Mouse (Mus musculus) heart, postnatal 14 days (tissue): ENCODE measurements around the gene St6gal1. TPM values are rescaled to one million over a fixed set of nuclear protein-coding genes. Genes with fewer than 3 reads are reported as not detected.

ENCODE experiments used
- DNase-seq, 2 experiments: peaks; one replicate each; pipeline ENCODE4 v3.0.0; 2021 to 2022
- intact Hi-C: fragments of 180-260 bp; cut with DNase I; formaldehyde crosslinking; loops from one replicate; pipeline ENCODE4 v1.15.1; 2025
- total RNA-seq, 2 experiments: library from RNA; stranded (reverse); gene quantifications; 2 replicates each; pipeline ENCODE4 v1.2.3; 2021

Gene St6gal1
- total RNA-seq, 2 experiments from 2014 or later = 12.4 to 13.3 TPM

DNA sequence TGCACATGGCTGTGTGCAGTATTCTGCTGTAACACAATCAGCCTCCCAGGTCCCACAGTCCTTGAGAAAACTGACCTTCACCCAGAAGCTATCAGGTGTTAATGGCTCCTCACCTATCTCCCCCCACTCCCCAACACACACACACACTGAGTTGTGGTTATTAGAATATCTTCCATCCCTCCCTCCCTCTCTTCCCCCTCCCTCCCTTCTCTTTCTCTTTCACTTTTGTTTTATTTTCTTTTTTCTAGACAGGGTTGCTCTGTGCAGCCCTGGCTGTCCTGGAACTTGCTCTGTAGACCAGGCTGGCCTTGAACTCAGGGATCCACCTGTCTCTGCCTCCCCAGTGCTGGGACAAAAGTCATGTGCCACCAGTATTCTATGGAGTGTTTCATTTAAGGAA lies 97.9 kb downstream of the St6gal1 start:
- intact Hi-C loops = no loop called here
- DNase-seq = no peak

DNA sequence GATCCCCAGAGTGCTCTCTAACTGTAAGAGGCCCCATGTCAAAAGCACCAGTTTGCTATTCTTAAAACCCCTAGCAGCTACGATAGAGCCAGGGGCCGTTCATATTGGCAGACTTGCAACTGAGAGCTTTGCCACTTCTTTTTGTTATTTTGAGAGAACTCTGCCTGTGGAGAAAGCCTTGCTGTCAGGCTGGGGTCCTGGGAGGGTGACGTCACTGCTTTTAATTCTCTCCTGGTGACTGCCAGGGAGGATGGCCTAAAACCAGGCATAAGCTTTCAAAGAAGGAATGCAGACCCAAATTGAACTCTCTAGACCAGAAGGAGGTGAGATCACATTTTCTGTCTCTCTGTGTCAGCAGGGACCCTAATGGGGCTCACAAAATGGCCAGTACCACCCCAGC lies 99.4 kb downstream of the St6gal1 start:
- intact Hi-C loops = no loop called here
- DNase-seq = no peak

DNA sequence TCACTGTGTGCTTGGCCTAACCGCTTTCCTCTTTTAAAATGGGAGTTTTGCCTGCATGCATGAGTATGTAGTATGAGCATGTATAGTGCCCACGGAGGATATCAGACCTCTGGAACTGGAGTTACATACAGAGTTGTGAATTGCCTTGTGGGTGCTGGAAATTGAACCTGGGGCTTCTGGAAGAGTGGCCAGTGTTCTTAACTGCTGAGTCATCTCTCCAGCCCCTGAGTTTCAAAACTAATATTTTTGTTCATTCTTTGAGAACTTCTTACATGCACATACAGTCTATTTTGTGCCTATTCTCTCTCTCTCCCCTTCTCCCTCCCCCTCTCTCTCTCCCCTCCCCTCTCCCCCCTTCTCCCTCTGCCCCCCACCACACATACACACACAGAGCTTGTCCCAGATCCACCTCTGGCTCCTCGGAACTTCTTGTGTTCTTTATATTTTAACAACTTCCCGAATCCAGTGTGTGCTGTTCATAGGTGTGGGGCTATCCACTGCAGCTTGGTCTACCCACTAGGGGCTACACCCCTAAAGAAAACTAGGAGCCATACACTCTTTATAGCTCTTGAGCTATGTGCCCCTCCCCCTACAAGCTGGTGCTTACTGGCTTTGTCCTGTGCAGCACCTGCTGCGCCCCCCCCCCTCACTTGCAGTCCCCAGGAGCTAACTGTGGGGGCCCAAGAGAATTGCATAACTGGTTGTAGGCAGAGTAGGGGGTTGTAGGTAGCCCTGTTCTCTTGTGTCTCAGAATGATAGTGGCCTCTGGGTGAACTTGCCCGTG lies 100.5 kb downstream of the St6gal1 start:
- DNase-seq = no peak
- intact Hi-C loops = no loop called here

DNA sequence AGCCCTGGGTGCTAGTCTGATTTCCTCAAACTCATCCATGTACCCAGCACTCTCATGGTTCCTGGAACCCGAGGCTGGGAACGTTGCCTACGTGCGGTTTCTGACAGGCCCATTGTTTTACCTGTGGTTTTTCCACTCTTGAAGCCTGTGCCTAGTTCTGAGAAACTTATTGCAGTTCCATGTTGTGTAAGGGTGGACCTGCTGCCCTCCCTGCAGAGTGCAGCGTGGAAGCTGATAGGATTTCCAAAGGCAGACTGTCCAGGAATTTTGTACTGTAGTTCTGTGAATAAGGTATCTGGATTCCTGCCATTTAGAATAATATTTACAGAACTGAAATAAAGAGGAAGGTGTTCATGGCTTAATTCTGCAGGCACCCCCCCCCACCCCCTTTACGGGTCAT lies 102.1 kb downstream of the St6gal1 start:
- intact Hi-C loops = no loop called here
- DNase-seq = no peak

DNA sequence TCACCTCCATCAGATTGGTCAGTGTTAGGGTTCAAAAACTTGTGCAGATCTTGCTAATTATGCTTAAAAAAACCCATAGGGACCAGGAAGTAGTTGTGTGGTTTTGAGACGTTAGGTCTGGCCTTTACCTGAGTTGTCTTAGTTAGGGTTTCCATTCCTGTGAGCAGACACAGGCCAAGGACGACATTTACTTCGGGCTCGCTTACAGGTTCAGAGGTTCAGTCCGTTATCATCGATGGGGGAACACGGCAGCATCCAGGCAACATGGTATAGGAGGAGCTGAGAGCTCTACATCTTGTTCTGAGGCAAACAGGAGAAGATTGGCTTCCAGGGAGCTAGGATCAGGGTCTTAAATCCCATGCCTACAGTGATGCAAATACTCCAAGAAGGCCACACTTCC lies 102.7 kb downstream of the St6gal1 start:
- intact Hi-C loops = no loop called here

DNA sequence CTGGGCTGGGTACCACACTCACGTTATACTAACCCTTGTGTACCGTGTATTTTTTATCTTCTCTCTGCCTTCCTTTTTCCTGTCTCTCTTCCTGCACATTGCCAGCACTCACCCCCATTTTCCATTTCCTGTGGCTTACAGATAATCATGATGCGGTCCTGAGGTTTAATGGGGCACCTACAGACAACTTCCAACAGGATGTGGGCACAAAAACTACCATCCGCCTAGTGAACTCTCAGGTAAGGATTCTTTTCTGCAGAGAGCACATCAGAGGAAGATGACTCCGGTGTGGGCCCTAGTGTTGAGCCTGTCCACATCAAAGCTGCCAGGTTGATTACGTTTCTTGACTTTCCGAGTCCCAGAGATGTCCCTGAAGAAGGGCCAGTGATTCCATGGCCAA lies 103.7 kb downstream of the St6gal1 start:
- no peak for DNase-seq
- intact Hi-C loops = no loop called here

More for the DNA sequence above, 102.7 kb downstream of the St6gal1 start:
- DNase-seq = no peak

DNA sequence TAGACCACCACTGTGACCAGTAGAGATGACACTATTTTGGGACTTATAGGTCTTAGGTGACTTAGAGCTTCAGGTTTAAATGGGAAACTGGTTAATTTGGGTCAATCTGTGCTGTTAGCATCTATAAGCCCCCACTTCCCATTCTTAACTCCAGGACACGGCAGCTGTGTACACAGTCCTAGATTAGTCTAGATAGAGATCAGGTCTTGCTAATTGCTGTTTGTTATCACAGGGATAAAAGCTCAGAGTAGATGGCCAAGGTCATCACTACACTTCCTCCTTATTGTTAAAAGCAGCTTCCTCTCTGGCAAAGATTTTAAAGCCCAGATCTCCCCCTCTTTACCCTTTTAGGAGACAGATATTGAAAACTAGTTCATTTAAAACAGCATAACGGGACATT lies 107.6 kb downstream of the St6gal1 start:
- intact Hi-C loops = no loop called here
- no peak for DNase-seq

DNA sequence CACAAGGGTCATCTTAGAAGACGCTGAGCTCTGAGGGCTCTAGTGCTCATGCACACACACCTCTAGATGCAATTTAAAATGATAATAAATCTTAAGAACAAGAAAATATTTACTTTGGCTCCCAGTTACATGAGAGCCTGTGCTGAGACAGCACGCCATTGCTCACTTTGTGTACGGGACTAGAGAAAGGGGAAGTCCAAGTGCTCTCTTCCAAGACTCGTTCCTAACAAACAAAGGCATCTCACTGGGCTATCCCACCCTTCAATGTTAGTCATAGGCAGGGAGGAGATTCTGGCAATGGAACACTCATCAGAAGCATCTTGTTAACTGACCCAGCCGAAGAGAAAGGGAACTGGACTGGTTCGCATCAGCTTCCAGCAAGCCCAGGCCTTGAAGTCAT lies 108.1 kb downstream of the St6gal1 start:
- intact Hi-C loops = no loop called here
- no peak for DNase-seq

DNA sequence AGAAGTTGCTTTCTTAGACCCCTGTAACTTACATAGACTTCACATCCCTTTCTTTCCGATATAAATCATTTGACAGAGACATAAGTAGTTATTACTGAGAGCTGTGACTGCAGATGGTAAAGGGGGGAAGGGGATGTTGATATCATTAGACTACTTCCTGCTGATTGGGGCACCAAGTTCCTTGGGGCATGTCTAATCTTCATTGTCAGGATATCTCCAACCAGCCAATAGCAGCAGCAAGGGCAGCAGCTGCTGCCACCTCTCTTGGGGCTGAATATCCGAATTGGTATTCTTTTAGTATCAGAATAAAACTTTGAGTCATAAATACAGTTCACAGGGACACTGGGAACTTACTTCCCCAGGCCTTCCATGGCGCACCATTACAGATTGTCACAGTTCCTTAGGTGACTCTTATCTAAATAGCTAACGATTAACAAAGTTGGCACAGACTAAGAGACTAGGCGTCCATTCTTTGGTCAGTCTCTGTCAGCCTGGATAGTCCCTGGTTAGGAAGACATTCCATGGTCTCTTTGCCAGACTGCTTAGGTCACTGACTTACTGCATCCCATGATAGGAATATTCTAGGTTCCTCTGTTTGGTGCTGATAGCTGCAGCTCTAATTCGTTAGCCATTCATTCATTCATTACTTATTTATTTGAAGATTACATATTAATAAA lies 109.5 kb downstream of the St6gal1 start:
- DNase-seq = no peak
- intact Hi-C loops = no loop called here

DNA sequence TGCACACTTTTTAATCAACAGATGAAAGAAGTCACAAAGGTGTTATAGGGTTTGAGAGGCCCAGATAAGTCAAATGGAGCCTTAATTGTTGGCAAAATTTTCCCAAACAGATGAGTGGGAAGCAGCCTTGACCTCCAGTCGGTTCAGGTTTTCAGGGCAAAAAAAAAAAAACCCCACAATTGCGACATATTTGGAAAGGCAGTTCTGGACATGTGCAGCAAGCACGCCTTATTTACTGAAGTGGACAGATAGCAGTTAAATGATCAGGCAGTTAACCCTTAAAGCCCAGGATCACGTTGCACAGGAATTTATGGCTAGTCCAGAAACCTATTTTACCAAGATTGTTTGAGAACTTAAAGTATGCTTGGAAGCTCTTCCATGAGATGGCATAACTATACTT lies 112.8 kb downstream of the St6gal1 start:
- intact Hi-C loops = no loop called here
- no peak for DNase-seq

DNA sequence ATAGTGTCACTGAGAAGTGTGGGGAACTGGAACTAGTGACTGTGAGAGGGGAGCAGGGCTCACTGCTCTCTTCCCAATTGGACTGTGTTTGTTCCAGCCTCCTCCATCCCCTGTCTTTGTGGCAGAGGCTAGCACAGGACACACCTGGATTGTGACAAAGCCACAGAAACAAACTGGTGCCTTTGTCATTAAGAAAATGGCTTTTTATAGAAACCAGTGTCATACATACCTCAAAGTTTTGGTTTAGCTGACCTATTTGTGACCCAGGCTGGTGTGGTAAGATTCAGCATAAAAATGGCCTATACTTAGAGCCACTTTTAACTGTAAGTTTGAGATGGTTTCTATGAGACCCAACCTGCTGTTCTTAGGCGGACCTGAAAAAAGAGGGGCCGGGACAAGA lies 116.7 kb downstream of the St6gal1 start:
- no peak for DNase-seq
- intact Hi-C loops = no loop called here

DNA sequence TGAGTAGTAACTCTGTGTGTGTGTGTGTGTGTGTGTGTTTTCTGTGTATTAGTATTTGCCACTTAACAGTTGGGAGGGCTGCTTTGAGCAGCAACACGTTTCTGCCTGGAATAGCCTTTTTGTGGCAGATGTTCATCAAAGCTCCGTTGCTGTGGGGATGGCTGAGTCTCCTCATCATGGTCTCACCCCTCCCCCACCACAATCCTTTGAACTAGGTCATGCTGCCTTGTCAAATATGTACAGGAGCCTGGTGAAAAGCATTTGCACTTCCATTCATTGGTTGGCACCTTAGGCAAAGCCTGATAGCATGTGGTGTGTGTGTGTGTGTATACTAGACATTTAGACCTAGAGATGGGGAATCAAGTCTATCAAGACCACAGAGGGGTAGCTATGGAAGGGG lies 126.3 kb downstream of the St6gal1 start:
- intact Hi-C loops = no loop called here

DNA sequence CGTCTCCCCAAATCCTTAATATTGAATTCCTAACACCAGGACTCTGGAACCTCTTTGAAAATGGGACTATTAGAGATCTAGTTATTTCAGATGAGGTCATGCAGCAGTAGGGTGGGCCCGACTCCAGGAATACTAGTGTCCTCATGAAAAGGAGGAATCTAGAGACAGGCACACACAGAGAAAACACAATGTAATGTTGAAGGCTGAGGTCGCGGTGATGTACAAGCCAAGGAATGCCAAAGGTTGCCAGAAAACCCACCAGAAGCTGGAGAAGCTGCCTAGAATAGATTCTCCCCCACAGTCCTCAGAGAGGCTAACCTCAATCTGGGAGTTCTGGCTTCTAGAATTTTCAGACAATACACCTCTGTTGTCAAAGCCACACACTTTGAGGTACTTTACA lies 136.5 kb downstream of the St6gal1 start:
- DNase-seq = peak in 1 of 2 experiments; percentile 45
- intact Hi-C loops = no loop called here

More for the DNA sequence above, 126.3 kb downstream of the St6gal1 start:
- no peak for DNase-seq

DNA sequence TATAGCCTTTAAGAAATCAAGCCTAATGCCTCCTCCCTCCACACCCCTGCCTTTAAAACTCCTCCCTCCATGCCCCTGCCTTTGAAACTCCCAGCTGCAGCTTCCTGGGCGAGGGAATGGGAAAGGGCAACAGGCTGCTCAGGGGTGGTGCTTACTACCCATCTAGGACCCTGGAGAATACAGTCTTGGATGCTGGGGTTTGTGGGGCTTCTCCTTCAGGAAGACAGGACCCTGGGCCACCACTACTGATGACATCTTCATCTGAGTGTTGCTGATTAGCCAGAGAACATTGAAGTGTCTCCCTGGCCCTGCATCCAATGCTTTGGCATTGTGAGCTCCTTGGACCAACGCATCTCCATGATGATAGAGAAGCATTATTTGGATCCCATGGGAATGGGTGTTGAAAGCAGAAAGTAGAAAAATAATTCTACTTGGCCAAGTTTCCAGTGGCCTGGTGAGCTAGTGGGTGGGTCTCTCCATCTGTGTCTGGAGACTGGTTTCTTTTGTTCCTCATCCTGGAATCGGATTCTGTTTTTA lies 137.0 kb downstream of the St6gal1 start:
- peak in 1 of 2 experiments; percentile 27 for DNase-seq
- intact Hi-C loops = no loop called here

DNA sequence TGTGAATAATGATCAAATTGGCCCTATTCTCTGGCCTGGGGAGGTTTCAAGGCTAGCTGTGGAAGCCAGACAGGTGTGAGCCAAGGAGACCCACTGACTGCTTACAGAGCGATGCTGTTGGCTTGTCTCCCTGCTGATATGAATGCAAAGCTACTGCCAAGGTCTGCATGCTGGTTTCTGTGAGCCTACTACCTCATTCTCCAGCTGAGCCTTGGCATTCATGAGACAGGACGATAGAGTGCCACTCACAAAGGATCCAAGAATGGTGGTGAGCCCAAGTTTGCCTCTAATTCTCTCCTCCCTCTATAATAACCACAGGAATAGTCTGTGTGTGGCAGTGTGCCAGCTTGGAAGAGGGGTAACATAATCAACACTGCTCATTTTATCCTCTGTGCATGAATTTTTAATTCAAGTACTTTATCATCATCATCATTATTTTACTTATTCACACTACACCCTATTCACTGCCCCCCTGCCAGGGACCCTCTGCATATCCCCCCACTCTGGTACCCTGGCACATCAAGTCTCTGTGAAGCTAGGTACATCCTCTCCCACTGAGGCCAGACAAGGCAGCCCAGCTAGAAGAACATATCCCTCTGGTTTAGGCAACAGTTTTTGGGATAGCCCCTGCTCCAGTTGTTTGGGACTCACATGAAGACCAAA lies 139.9 kb downstream of the St6gal1 start:
- DNase-seq = no peak
- intact Hi-C loops = no loop called here

DNA sequence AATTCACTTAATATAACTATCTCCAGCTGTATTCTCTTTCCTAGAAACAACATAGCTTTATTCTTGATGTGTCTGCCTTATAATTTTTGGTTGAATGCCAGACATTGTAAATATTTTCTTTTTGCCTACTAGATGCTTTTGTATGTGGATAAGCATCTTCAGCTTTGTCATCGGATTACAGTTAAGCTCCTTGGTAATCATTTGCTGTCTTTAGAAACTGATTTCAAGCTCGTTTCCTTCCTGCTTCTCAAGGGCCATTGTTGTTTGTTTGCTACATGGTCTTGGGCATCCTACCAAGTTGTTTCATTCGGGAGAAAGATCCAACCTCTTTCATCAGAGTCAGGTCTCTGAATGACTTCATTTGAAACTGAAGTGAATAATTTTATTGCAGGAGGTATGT lies 144.6 kb downstream of the St6gal1 start:
- intact Hi-C loops = no loop called here
- no peak for DNase-seq

DNA sequence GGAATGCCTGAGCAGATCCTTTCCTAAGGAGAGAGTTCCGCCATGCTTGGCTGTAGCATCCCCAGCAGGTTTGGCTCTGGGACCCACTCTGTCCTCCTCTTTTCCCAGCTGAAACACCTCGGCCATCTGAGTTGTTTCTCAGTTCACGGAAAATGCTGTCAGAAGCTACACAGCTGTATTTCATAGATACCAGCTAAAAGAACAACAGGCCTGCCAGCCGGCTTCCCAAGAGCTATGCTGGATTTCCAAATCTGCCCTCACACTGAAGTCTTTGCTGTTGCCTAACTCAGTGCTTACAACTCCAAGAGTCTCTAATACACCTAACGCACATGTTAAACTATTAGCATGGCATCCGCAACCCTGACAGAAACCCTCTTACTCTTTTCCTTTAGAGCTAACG lies 146.2 kb downstream of the St6gal1 start:
- intact Hi-C loops = no loop called here
- DNase-seq = no peak

DNA sequence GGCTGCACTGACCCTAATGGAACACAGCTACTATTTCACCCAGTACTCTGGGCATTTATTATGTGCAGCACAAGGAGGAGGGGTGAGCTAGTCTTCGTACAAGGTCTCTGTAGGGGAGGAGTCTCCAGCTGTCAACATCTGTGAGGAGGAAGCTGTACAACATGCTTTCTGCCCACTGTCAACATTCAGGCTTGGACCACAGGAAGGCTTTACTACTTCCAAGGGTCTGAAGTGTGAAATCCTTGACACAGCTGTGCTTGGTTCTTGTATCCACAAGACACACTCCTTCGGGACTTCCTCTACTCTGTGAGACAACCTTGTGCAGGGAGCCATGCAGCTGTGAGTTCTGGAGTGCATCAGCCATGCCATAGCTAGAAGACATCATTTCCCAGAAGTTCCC lies 147.8 kb downstream of the St6gal1 start:
- intact Hi-C loops = no loop called here
- DNase-seq = peak in 1 of 2 experiments; percentile 14

DNA sequence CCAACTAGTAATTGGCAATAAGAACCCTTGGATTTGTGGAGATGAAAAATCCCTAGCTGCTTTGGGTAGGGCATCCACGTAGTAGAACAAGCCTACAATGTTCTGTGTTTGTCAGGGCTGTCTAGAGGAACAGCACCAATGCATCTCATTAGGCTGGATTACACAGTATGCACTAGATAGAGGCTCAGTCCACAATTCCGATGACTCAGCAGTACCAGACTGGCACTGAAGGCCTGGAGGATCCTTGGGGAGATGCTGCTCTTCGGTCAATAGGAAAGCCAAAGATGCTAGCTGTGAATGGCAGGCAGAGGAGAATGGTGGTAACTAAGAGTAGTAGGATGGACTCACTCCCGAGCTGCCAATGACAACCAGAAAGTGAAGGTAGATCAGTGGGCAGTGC lies 149.5 kb downstream of the St6gal1 start:
- intact Hi-C loops = no loop called here
- no peak for DNase-seq

DNA sequence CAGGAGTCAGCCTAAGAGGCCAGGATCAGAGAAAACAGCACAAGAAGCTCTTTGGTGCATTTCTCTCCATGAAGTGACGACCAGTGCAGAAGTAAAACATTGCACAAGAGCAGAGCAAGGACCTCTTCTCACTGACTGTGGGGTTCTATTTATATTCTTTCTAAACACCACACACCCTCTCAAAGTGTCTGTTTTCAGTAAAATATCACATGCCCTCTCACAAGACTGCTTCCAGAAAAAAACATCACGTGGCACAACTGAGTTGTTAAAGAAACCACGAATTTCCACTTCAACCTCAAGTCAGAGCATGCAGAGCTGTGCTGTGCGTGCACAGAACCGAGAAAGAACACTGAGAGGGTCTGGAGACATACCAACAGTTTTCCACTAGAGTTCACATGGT lies 150.4 kb downstream of the St6gal1 start:
- DNase-seq = no peak
- intact Hi-C loops = no loop called here

DNA sequence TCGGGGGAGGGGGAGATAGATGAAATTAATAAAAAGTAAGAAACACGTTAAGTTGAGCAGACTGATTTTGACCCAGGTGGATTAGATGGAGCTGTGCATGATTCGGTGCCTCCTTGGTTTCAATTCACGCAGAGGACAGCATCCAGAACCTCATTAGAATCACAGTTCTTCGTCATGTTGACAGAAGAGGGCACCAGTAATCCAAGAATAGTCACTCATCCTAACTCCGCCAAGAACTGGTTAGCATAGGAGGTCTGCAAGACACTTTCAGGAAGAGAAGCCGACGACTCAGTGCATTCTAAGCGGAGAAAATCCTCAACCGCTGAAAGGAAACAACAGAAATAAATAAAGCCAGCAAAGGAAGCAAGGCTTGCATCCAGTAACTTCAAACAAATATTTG lies 151.6 kb downstream of the St6gal1 start:
- DNase-seq = no peak
- intact Hi-C loops = no loop called here
